Mouse (Mus musculus): ENCODE measurements at regions not wholly inside any gene's neighbourhood (a gene's known extent, or its start where the extent isn't known, plus 50 kb on each side); places are given as distances from the start of the nearest gene placed in this dataset.

- no peaks in the 10 kb centered on the region for H3K4me1 ChIP-seq (ENCODE audit: control insufficient read depth, insufficient read depth, low read length)
- ATAC-seq (ENCODE audit: insufficient number of reproducible peaks, low FRiP score, low TSS enrichment, low read depth) (no peak), DNase-seq (ENCODE audit: low spot score) (no peak)
- H3K36me3 ChIP-seq (ENCODE audit: control insufficient read depth, insufficient read depth, low read length): no peaks in the 10 kb centered on the region
- no peak overlapping the region for H3K27ac ChIP-seq (replicated peaks; ENCODE audit: low read depth, low read length)
- H3K27me3 ChIP-seq (ENCODE audit: control insufficient read depth, insufficient read depth, low read length): no peaks in the 10 kb centered on the region
- WGBS: 83% methylated on average over 3 of the region's 3 CpGs
- H3K4me3 ChIP-seq (ENCODE audit: low read depth, low read length): no peak overlapping the region
- no peaks in the 10 kb centered on the region for H3K9me3 ChIP-seq (ENCODE audit: control insufficient read depth, low read length)
- H3K9ac ChIP-seq (ENCODE audit: low read length): no peak overlapping the region
- no peak overlapping the region for H3K4me2 ChIP-seq (ENCODE audit: low read depth, severe bottlenecking)
Observed at GRCm38 (mm10) chr7:74697794-74698354, 143.3 kb upstream of the Slco3a1 start.

- ATAC-seq (ENCODE audit: insufficient number of reproducible peaks, low FRiP score, low TSS enrichment, low read depth) (no peak), DNase-seq (ENCODE audit: low spot score) (no peak)
- Histone ChIP-seq H3K27ac (replicated peaks; ENCODE audit: low read depth, low read length) (no peak overlapping the region), H3K36me3 (ENCODE audit: control insufficient read depth, insufficient read depth, low read length) (no peaks in the 10 kb centered on the region), H3K4me3 (ENCODE audit: low read depth, low read length) (no peak overlapping the region), H3K27me3 (ENCODE audit: control insufficient read depth, insufficient read depth, low read length) (no peaks in the 10 kb centered on the region), H3K4me1 (ENCODE audit: control insufficient read depth, insufficient read depth, low read length) (no peaks in the 10 kb centered on the region), H3K9me3 (ENCODE audit: control insufficient read depth, low read length) (no peaks in the 10 kb centered on the region), H3K9ac (ENCODE audit: low read length) (no peak overlapping the region), H3K4me2 (ENCODE audit: low read depth, severe bottlenecking) (no peak overlapping the region)
- 83% methylated on average over 4 of the region's 4 CpGs for WGBS
Observed at GRCm38 (mm10) chr7:74696286-74696685, 141.7 kb upstream of the Slco3a1 start.

DNA sequence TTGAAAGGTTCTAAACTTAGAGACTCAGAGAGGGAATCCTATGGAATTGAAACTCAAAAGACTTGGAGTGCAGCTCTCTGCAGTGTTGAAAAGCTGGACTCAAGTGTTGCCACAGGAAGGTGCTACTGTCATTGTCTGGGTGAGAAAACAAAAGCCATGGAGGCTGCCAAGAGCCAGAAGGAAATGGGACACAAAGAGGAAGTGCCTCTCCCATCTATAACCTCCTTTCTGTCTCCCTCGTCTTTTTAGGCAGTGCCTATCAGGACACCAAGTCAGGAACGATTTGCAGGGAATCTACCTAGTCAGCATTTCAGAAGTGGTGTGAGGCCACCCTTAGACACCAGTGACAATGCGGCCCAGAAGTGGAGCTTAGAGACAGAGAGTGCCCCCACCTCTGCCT is 138.5 kb upstream of the Slco3a1 start:
- ATAC-seq (ENCODE audit: insufficient number of reproducible peaks, low FRiP score, low TSS enrichment, low read depth): no peak
- Histone ChIP-seq H3K9me3 (ENCODE audit: control insufficient read depth, low read length) (no peaks in the 10 kb centered on the region), H3K36me3 (ENCODE audit: control insufficient read depth, insufficient read depth, low read length) (no peaks in the 10 kb centered on the region), H3K4me3 (ENCODE audit: low read depth, low read length) (no peak overlapping the region), H3K9ac (ENCODE audit: low read length) (no peak overlapping the region), H3K27ac (replicated peaks; ENCODE audit: low read depth, low read length) (no peak overlapping the region), H3K4me2 (ENCODE audit: low read depth, severe bottlenecking) (no peak overlapping the region), H3K4me1 (ENCODE audit: control insufficient read depth, insufficient read depth, low read length) (no peaks in the 10 kb centered on the region), H3K27me3 (ENCODE audit: control insufficient read depth, insufficient read depth, low read length) (no peaks in the 10 kb centered on the region)
- WGBS: 79% methylated on average over 3 of the region's 3 CpGs
- DNase-seq (ENCODE audit: low spot score): no peak

DNA sequence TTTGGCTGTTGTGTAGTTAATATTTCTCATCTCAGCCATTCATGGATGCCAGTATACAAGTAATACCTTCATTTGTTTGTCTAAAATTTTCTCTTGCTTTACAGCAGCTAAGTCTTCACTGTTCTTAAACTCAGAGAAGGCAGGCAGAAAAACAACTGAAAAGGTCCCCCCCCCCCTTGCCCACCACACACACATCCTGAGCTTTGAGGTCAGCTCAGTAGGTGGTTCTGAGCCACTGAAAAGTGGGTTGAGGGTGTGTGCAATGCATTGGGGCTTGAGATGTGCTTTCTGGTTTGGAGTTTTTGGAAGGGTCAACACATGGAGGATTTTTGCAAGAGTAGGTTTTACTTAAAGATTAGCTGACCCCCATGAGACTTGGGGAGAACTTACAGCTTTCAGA is 136.1 kb upstream of the Slco3a1 start:
- Histone ChIP-seq H3K4me2 (ENCODE audit: low read depth, severe bottlenecking) (no peak overlapping the region), H3K4me1 (ENCODE audit: control insufficient read depth, insufficient read depth, low read length) (no peaks in the 10 kb centered on the region), H3K27me3 (ENCODE audit: control insufficient read depth, insufficient read depth, low read length) (no peaks in the 10 kb centered on the region), H3K36me3 (ENCODE audit: control insufficient read depth, insufficient read depth, low read length) (no peaks in the 10 kb centered on the region), H3K9ac (ENCODE audit: low read length) (no peak overlapping the region), H3K9me3 (ENCODE audit: control insufficient read depth, low read length) (no peaks in the 10 kb centered on the region), H3K4me3 (ENCODE audit: low read depth, low read length) (no peak overlapping the region), H3K27ac (replicated peaks; ENCODE audit: low read depth, low read length) (no peak overlapping the region)
- no peak for DNase-seq (ENCODE audit: low spot score)
- no peak for ATAC-seq (ENCODE audit: insufficient number of reproducible peaks, low FRiP score, low TSS enrichment, low read depth)

GRCm38 (mm10) chr7:74688116-74688702 is 133.6 kb upstream of the Slco3a1 start:
- H3K36me3 ChIP-seq (ENCODE audit: control insufficient read depth, insufficient read depth, low read length): no peaks in the 10 kb centered on the region
- no peak overlapping the region for H3K27ac ChIP-seq (replicated peaks; ENCODE audit: low read depth, low read length)
- DNase-seq (ENCODE audit: low spot score) (no peak), ATAC-seq (ENCODE audit: insufficient number of reproducible peaks, low FRiP score, low TSS enrichment, low read depth) (no peak)
- H3K4me1 ChIP-seq (ENCODE audit: control insufficient read depth, insufficient read depth, low read length): no peaks in the 10 kb centered on the region
- no peaks in the 10 kb centered on the region for H3K27me3 ChIP-seq (ENCODE audit: control insufficient read depth, insufficient read depth, low read length)
- H3K9ac ChIP-seq (ENCODE audit: low read length): no peak overlapping the region
- H3K9me3 ChIP-seq (ENCODE audit: control insufficient read depth, low read length): no peaks in the 10 kb centered on the region
- no peak overlapping the region for H3K4me3 ChIP-seq (ENCODE audit: low read depth, low read length)
- no peak overlapping the region for H3K4me2 ChIP-seq (ENCODE audit: low read depth, severe bottlenecking)
- 75% methylated on average over 7 of the region's 7 CpGs for WGBS

- 50% methylated on average over 13 of the region's 13 CpGs for WGBS
- ATAC-seq (ENCODE audit: insufficient number of reproducible peaks, low FRiP score, low TSS enrichment, low read depth): no peak
Observed at GRCm38 (mm10) chr7:74687303-74688115, 132.9 kb upstream of the Slco3a1 start.

DNA sequence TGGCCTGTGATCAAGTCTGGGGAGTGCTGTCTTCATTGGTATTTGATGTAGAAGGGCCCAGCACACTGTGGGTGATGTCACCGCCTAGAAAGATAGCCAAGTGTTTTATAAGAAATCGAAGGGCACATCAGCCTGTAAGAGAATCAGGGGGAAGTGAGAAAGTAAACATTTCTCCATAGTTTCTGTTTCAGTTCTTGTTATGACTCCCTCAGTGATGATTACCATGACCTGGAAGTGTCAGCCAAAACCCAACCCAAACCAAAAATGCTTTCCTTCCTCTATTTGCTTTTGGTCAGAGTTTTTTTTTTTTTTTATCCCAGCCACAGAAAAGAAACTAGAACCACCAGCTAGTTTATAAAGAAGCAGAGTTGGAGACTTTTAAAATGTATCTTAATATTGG is 129.4 kb upstream of the Slco3a1 start:
- no peak overlapping the region for H3K27ac ChIP-seq (replicated peaks; ENCODE audit: low read depth, low read length)
- 87% methylated on average over 2 of the region's 2 CpGs for WGBS
- H3K4me3 ChIP-seq (ENCODE audit: low read depth, low read length): no peak overlapping the region
- H3K9ac ChIP-seq (ENCODE audit: low read length): no peak overlapping the region
- H3K27me3 ChIP-seq (ENCODE audit: control insufficient read depth, insufficient read depth, low read length): no peaks in the 10 kb centered on the region
- no peak overlapping the region for H3K4me2 ChIP-seq (ENCODE audit: low read depth, severe bottlenecking)
- no peaks in the 10 kb centered on the region for H3K4me1 ChIP-seq (ENCODE audit: control insufficient read depth, insufficient read depth, low read length)
- no peaks in the 10 kb centered on the region for H3K9me3 ChIP-seq (ENCODE audit: control insufficient read depth, low read length)
- DNase-seq (ENCODE audit: low spot score): no peak
- no peaks in the 10 kb centered on the region for H3K36me3 ChIP-seq (ENCODE audit: control insufficient read depth, insufficient read depth, low read length)
- ATAC-seq (ENCODE audit: insufficient number of reproducible peaks, low FRiP score, low TSS enrichment, low read depth): no peak

More at GRCm38 (mm10) chr7:74687303-74688115, 132.9 kb upstream of the Slco3a1 start:
- H3K27ac ChIP-seq (replicated peaks; ENCODE audit: low read depth, low read length): no peak overlapping the region
- H3K36me3 ChIP-seq (ENCODE audit: control insufficient read depth, insufficient read depth, low read length): no peaks in the 10 kb centered on the region
- H3K27me3 ChIP-seq (ENCODE audit: control insufficient read depth, insufficient read depth, low read length): no peaks in the 10 kb centered on the region
- H3K4me2 ChIP-seq (ENCODE audit: low read depth, severe bottlenecking): no peak overlapping the region
- no peaks in the 10 kb centered on the region for H3K4me1 ChIP-seq (ENCODE audit: control insufficient read depth, insufficient read depth, low read length)
- H3K9me3 ChIP-seq (ENCODE audit: control insufficient read depth, low read length): no peaks in the 10 kb centered on the region
- DNase-seq (ENCODE audit: low spot score): no peak
- H3K9ac ChIP-seq (ENCODE audit: low read length): no peak overlapping the region
- H3K4me3 ChIP-seq (ENCODE audit: low read depth, low read length): no peak overlapping the region

- no peaks in the 10 kb centered on the region for H3K36me3 ChIP-seq (ENCODE audit: control insufficient read depth, insufficient read depth, low read length)
- no peaks in the 10 kb centered on the region for H3K9me3 ChIP-seq (ENCODE audit: control insufficient read depth, low read length)
- H3K4me1 ChIP-seq (ENCODE audit: control insufficient read depth, insufficient read depth, low read length): no peaks in the 10 kb centered on the region
- H3K27ac ChIP-seq (replicated peaks; ENCODE audit: low read depth, low read length): no peak overlapping the region
- DNase-seq (ENCODE audit: low spot score) (no peak), ATAC-seq (ENCODE audit: insufficient number of reproducible peaks, low FRiP score, low TSS enrichment, low read depth) (no peak)
- H3K4me3 ChIP-seq (ENCODE audit: low read depth, low read length): no peak overlapping the region
- WGBS: 77% methylated on average over 4 of the region's 4 CpGs
- H3K9ac ChIP-seq (ENCODE audit: low read length): no peak overlapping the region
- H3K27me3 ChIP-seq (ENCODE audit: control insufficient read depth, insufficient read depth, low read length): no peaks in the 10 kb centered on the region
- no peak overlapping the region for H3K4me2 ChIP-seq (ENCODE audit: low read depth, severe bottlenecking)
Observed at GRCm38 (mm10) chr7:74673626-74674295, 119.2 kb upstream of the Slco3a1 start.

Data from limb, embryonic 11.5 days (tissue).